In genomic region chr5:118674321-118674720, GRCm38 (mm10) we compare ENCODE assay signal across 11 mouse cellular contexts.
A peak's percentile ranks its signal among the peaks of the same experiment; 100 is the strongest.
DNase-seq lines count a peak whose midpoint lies in the region; ATAC-seq and TF ChIP-seq lines count a peak whose summit lies in the region.
"Had no signal": no experiment of that assay in that cellular context is flagged by ENCODE, and none has a peak within 500 bp of the region (broad histone marks: within the 10 kb centered on the region; RNA-seq: fewer than 3 reads in every experiment).

No protein-coding gene starts in this region.

- H3K9me3 ChIP-seq in forebrain, embryonic 14.5 days (replicated peaks; ENCODE audit: control insufficient read depth, low read length): no peaks in the 10 kb centered on the region
- H3K9me3 ChIP-seq in forebrain, embryonic 10.5 days: no peaks in the 10 kb centered on the region
- no peaks in the 10 kb centered on the region for H3K9me3 ChIP-seq in heart, postnatal 0 days (replicated peaks; ENCODE audit: control insufficient read depth, low read length)
- H3K9me3 ChIP-seq: limb, embryonic 13.5 days had no signal

- peak; percentile 31 for DNase-seq in forebrain, embryonic 14.5 days (ENCODE audit: low spot score)
- DNase-seq in forebrain, embryonic 10.5 days (ENCODE audit: extremely low spot score, low spot score): no peak
- DNase-seq in left cerebral cortex, adult 2 months (ENCODE audit: extremely low spot score in 1 of 2, low spot score in 2 of 2): no peak
- no peak for DNase-seq in left cerebral cortex, adult 9 months (ENCODE audit: low spot score in 2 of 2)
- DNase-seq in heart, adult 9 months (ENCODE audit: low spot score in 2 of 2): peak; percentile 32 to 49
- DNase-seq in heart, postnatal 0 days (ENCODE audit: low spot score): peak; percentile 63
- no peak for DNase-seq in c-Kit-positive CD71-positive TER-119-positive erythroid progenitor cells, embryonic 14.5 days (ENCODE audit: low spot score)
- DNase-seq: lung, adult 18-20 months; right cerebral cortex, postnatal 4 days had no signal

- no peak overlapping the region for H3K9ac ChIP-seq in forebrain, embryonic 14.5 days (ENCODE audit: low read length)
- H3K9ac ChIP-seq in heart, postnatal 0 days (replicated peaks; ENCODE audit: low read depth, low read length): no peak overlapping the region
- H3K9ac ChIP-seq: limb, embryonic 13.5 days had no signal

- no peak for ATAC-seq in forebrain, embryonic 14.5 days
- ATAC-seq in heart, postnatal 0 days (ENCODE audit: insufficient read depth, low read depth): peak; percentile 69
- no peak for ATAC-seq in inflammation-experienced regulatory T-cells, adult 6 months

- H3K4me1 ChIP-seq in forebrain, embryonic 14.5 days (ENCODE audit: control insufficient read depth, insufficient read depth, low read length): peaks cover 40% of the 10 kb centered on the region
- H3K4me1 ChIP-seq in forebrain, embryonic 10.5 days: peaks cover 69% of the 10 kb centered on the region
- H3K4me1 ChIP-seq in heart, postnatal 0 days (ENCODE audit: control insufficient read depth, insufficient read depth): peaks cover 49% of the 10 kb centered on the region

- intact Hi-C loops in left cerebral cortex, adult 2 months (cut with DNase I): no loop called here

- TF ChIP-seq CTCF in left cerebral cortex, adult 2 months (IDR thresholded peaks at IDR 0.05): no peak
- no peak for TF ChIP-seq CTCF in heart, postnatal 0 days (IDR thresholded peaks at IDR 0.05; ENCODE audit: low read depth)

- no peaks in the 10 kb centered on the region for H3K27me3 ChIP-seq in forebrain, embryonic 14.5 days (replicated peaks; ENCODE audit: control insufficient read depth, insufficient read depth, low read length)
- H3K27me3 ChIP-seq in forebrain, embryonic 10.5 days (ENCODE audit: poor library complexity, severe bottlenecking): peaks cover 37% of the 10 kb centered on the region
- no peaks in the 10 kb centered on the region for H3K27me3 ChIP-seq in heart, postnatal 0 days (ENCODE audit: control insufficient read depth, insufficient read depth, low read length)
- H3K27me3 ChIP-seq: limb, embryonic 13.5 days had no signal

- TF ChIP-seq EP300 in heart, postnatal 0 days (IDR thresholded peaks at IDR 0.05; ENCODE audit: low read depth): no peak

- WGBS in forebrain, embryonic 14.5 days: 27% methylated on average over 3 of the region's 3 CpGs
- 74% methylated on average over 3 of the region's 3 CpGs for WGBS in forebrain, embryonic 10.5 days
- 18% methylated on average over 3 of the region's 3 CpGs for WGBS in heart, postnatal 0 days

- H3K4me3 ChIP-seq in forebrain, embryonic 14.5 days (ENCODE audit: low read depth, low read length): no peak overlapping the region
- no peak overlapping the region for H3K4me3 ChIP-seq in forebrain, embryonic 10.5 days
- H3K4me3 ChIP-seq in left cerebral cortex, adult 2 months: no peak overlapping the region
- no peak overlapping the region for H3K4me3 ChIP-seq in heart, postnatal 0 days (ENCODE audit: low read depth, low read length)
- H3K4me3 ChIP-seq: limb, embryonic 13.5 days had no signal

- no peak overlapping the region for H3K27ac ChIP-seq in forebrain, embryonic 14.5 days (ENCODE audit: low read depth, low read length)
- no peak overlapping the region for H3K27ac ChIP-seq in forebrain, embryonic 10.5 days
- H3K27ac ChIP-seq in left cerebral cortex, adult 2 months: peak overlapping the region; percentile 34; the same call in 1 of the 2 replicates
- H3K27ac ChIP-seq in heart, postnatal 0 days (ENCODE audit: low read depth): peak overlapping the region; percentile 61; the same call in 1 of the 2 replicates
- H3K27ac ChIP-seq: limb, embryonic 13.5 days had no signal

- no peak overlapping the region for H3K4me2 ChIP-seq in forebrain, embryonic 14.5 days (ENCODE audit: low read length)
- no peak overlapping the region for H3K4me2 ChIP-seq in heart, postnatal 0 days (ENCODE audit: low read depth, low read length)
- H3K4me2 ChIP-seq: limb, embryonic 13.5 days had no signal

- no peaks in the 10 kb centered on the region for H3K36me3 ChIP-seq in forebrain, embryonic 14.5 days (ENCODE audit: control insufficient read depth, insufficient read depth, low read length)
- peaks cover 4% of the 10 kb centered on the region for H3K36me3 ChIP-seq in forebrain, embryonic 10.5 days (replicated peaks)
- no peaks in the 10 kb centered on the region; the same call in 1 of the 2 replicates for H3K36me3 ChIP-seq in heart, postnatal 0 days (replicated peaks; ENCODE audit: control insufficient read depth, insufficient read depth, low read length)

Comparison
In these comparisons a context has a peak if more than half of its experiments do, and no peak if none do; other contexts are left out.
1. DNase-seq: peak in forebrain, embryonic 14.5 days (single experiment), heart, adult 9 months (2 of 2) and heart, postnatal 0 days (single experiment); none in forebrain, embryonic 10.5 days (single experiment), left cerebral cortex, adult 2 months (0 of 2), left cerebral cortex, adult 9 months (0 of 2) and c-Kit-positive CD71-positive TER-119-positive erythroid progenitor cells, embryonic 14.5 days (single experiment).
2. H3K27ac ChIP-seq: peak in left cerebral cortex, adult 2 months (single experiment) and heart, postnatal 0 days (single experiment); none in forebrain, embryonic 14.5 days (single experiment) and forebrain, embryonic 10.5 days (single experiment).